Mouse (Mus musculus): ENCODE results near the gene H2afb1. TPM values are rescaled to one million over a fixed set of nuclear protein-coding genes. Genes with fewer than 3 reads are reported as not detected.

Gene H2afb1
- not detected in 2 replicates for polyA plus RNA-seq (2012; rRNA removed; ENCODE audit: low replicate concordance)

GRCm38 (mm10) chrX:117014457-117014856, at the start of gene H2afb1:
TSS of gene H2afb1 (plus strand) at chrX:117014757.

Measured in mammary gland, adult 2 months (tissue).